Mouse (Mus musculus): ENCODE measurements around the gene Mfap2. TPM values are rescaled to one million over a fixed set of nuclear protein-coding genes. Genes with fewer than 3 reads are reported as not detected.

Gene Mfap2
- polyA plus RNA-seq, 1 experiment = 9.6 TPM

DNA sequence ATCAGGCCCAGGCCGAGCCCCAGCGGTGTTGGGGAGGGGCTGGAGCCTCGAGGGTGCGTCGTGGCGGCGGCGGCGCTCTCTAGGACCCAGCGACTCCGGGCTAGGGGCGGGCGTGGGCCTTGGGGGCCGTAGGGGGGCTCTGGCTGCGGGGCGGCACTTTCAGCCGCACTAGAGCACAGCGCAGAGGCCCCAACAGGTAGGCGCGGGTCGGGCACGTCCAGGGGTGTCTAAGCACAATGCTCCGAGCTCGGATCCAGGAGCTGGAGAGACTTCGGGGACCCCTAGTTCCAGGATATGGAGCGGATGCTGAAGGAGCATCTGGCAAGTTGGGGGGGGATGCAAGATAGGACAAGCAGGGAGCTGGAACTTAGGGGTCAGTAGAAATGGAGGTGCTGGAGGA is 308 bp downstream of the Mfap2 start:
- H3K27ac ChIP-seq (ENCODE audit: insufficient read depth, low read length) = no peak overlapping the region
- TF ChIP-seq POLR2A (IDR thresholded peaks at IDR 0.05; ENCODE audit: extremely low read depth, insufficient read depth, low read length) (no peak), CTCF (IDR thresholded peaks at IDR 0.05; ENCODE audit: extremely low read depth, insufficient read depth, low read length) (no peak)
- peaks cover 8% of the 10 kb centered on the region; the same call in 1 of the 2 replicates for H3K4me1 ChIP-seq (ENCODE audit: control insufficient read depth, insufficient read depth, low read length)
- H3K4me3 ChIP-seq (ENCODE audit: insufficient read depth, low read length) = peak overlapping the region; percentile 59

DNA sequence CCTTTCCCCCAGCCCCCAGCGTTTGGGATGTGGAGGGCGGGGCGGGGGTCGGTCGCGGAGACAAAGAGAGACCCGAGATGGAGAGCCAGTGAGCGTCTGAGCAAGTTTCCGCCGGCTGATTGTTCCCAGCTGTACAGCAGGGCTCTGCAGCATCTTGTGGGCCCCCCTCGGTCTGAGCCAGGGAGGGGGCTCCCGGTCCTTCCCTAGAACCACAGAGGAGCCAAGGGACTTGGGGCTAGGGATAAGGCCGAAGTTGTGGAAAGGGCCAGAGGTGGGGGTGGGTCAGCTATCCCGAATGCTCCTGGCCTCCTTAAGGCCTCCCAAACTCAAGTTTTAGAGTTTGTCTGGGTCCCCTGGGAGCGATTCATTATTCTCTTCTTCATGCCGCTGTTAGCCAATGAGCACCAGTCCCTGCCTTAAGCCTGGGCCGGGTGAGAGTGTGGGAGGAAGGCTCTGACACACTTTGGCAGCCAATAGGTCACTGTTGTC is 767 bp downstream of the Mfap2 start:
- Histone ChIP-seq H3K4me3 (ENCODE audit: insufficient read depth, low read length) (peak overlapping the region; percentile 59), H3K27ac (ENCODE audit: insufficient read depth, low read length) (no peak overlapping the region), H3K4me1 (ENCODE audit: control insufficient read depth, insufficient read depth, low read length) (peaks cover 8% of the 10 kb centered on the region; the same call in 1 of the 2 replicates)
- TF ChIP-seq POLR2A (IDR thresholded peaks at IDR 0.05; ENCODE audit: extremely low read depth, insufficient read depth, low read length) (no peak), CTCF (IDR thresholded peaks at IDR 0.05; ENCODE audit: extremely low read depth, insufficient read depth, low read length) (no peak)

- H3K4me1 ChIP-seq (ENCODE audit: control insufficient read depth, insufficient read depth, low read length) = peaks cover 9% of the 10 kb centered on the region; the same call in 1 of the 2 replicates
- TF ChIP-seq CTCF (IDR thresholded peaks at IDR 0.05; ENCODE audit: extremely low read depth, insufficient read depth, low read length) (no peak), POLR2A (IDR thresholded peaks at IDR 0.05; ENCODE audit: extremely low read depth, insufficient read depth, low read length) (no peak)
- H3K4me3 ChIP-seq (ENCODE audit: insufficient read depth, low read length) = peak overlapping the region; percentile 59; the same call in 1 of the 2 replicates
These were observed 1.5 kb downstream of the Mfap2 start for GRCm38 (mm10) chr4:141011556-141012328.

DNA sequence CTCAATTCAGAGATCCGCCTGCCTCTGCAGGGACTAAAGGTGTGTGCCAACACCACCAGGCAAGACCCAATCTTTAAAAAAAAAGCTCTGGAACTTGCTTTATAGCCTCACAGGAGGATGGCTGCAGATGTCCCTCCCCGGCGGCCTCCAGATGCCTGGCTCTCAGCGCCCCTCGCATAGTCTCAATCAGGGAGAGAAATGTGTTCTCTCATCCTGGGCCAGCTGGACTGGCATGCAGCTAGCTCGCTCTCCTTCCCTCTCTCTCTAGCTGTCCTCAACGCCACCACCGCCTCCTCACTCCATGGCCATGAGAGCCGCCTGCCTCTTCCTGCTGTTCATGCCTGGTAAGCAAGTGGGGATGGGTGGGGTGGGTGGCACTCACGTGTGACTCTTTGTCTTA is 2.3 kb downstream of the Mfap2 start:
- Histone ChIP-seq H3K4me3 (ENCODE audit: insufficient read depth, low read length) (no peak overlapping the region), H3K4me1 (ENCODE audit: control insufficient read depth, insufficient read depth, low read length) (peaks cover 9% of the 10 kb centered on the region; the same call in 1 of the 2 replicates), H3K27ac (ENCODE audit: insufficient read depth, low read length) (0 out of 2 replicates have a peak overlapping the region, but pooled peaks have one; percentile 18)
- no peak for TF ChIP-seq CTCF (IDR thresholded peaks at IDR 0.05; ENCODE audit: extremely low read depth, insufficient read depth, low read length)
- no peak for TF ChIP-seq POLR2A (IDR thresholded peaks at IDR 0.05; ENCODE audit: extremely low read depth, insufficient read depth, low read length)

More at GRCm38 (mm10) chr4:141011556-141012328, 1.5 kb downstream of the Mfap2 start:
- H3K27ac ChIP-seq (ENCODE audit: insufficient read depth, low read length) = 0 out of 2 replicates have a peak overlapping the region, but pooled peaks have one; percentile 40

- TF ChIP-seq POLR2A (IDR thresholded peaks at IDR 0.05; ENCODE audit: extremely low read depth, insufficient read depth, low read length) = no peak
- peaks cover 9% of the 10 kb centered on the region; the same call in 1 of the 2 replicates for H3K4me1 ChIP-seq (ENCODE audit: control insufficient read depth, insufficient read depth, low read length)
These were observed 3.9 kb downstream of the Mfap2 start for GRCm38 (mm10) chr4:141014114-141014513.

DNA sequence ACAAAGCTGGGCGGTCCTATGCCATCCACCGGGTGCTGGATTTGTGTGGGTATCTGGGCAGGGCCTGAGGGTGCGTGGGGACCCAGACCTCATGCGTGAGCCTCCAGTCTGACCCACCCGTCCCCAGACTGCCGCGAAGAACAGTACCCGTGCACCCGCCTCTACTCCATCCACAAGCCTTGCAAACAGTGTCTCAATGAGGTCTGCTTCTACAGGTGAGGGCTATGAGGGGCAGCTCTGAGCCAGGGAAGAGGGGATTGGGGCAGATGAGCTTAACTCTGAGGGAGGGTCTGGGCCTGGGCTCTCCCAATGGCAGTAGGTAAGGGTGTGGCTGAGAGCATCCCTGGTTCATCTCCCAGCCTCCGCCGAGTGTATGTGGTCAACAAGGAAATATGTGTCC is 4.6 kb downstream of the Mfap2 start:
- TF ChIP-seq POLR2A (IDR thresholded peaks at IDR 0.05; ENCODE audit: extremely low read depth, insufficient read depth, low read length) (no peak), CTCF (IDR thresholded peaks at IDR 0.05; ENCODE audit: extremely low read depth, insufficient read depth, low read length) (no peak)
- Histone ChIP-seq H3K4me3 (ENCODE audit: insufficient read depth, low read length) (no peak overlapping the region), H3K4me1 (ENCODE audit: control insufficient read depth, insufficient read depth, low read length) (peaks cover 9% of the 10 kb centered on the region; the same call in 1 of the 2 replicates), H3K27ac (ENCODE audit: insufficient read depth, low read length) (no peak overlapping the region)

More at GRCm38 (mm10) chr4:141014114-141014513, 3.9 kb downstream of the Mfap2 start:
- no peak overlapping the region for H3K27ac ChIP-seq (ENCODE audit: insufficient read depth, low read length)
- H3K4me3 ChIP-seq (ENCODE audit: insufficient read depth, low read length) = no peak overlapping the region

DNA sequence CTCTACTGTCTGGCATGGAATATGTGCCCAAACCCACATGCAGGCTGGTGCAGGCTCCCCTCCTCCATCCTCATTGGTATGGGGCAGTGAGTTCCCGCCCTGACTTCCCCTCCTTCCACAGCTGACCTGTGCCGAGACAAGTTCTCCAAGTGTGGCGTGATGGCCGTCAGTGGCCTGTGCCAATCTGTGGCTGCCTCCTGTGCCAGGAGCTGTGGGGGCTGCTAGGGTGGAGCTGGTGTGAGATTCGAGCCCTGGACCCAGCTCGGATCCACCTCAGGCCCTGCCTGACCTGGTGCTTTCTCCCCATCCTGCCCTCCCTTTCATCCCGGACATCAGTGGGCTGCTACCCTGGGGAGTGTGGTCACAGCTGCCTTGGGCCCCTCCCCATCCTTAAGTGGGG is 5.1 kb downstream of the Mfap2 start:
- Histone ChIP-seq H3K27ac (ENCODE audit: insufficient read depth, low read length) (no peak overlapping the region), H3K4me3 (ENCODE audit: insufficient read depth, low read length) (no peak overlapping the region), H3K4me1 (ENCODE audit: control insufficient read depth, insufficient read depth, low read length) (peaks cover 7% of the 10 kb centered on the region; the same call in 1 of the 2 replicates)
- TF ChIP-seq CTCF (IDR thresholded peaks at IDR 0.05; ENCODE audit: extremely low read depth, insufficient read depth, low read length) (no peak), POLR2A (IDR thresholded peaks at IDR 0.05; ENCODE audit: extremely low read depth, insufficient read depth, low read length) (no peak)

GRCm38 (mm10) chr4:141016311-141016710 is 6.1 kb downstream of the Mfap2 start:
- H3K4me1 ChIP-seq (ENCODE audit: control insufficient read depth, insufficient read depth, low read length) = peaks cover 7% of the 10 kb centered on the region; the same call in 1 of the 2 replicates
- H3K27ac ChIP-seq (ENCODE audit: insufficient read depth, low read length) = peak overlapping the region; percentile 49
- TF ChIP-seq POLR2A (IDR thresholded peaks at IDR 0.05; ENCODE audit: extremely low read depth, insufficient read depth, low read length) = no peak
- TF ChIP-seq CTCF (IDR thresholded peaks at IDR 0.05; ENCODE audit: extremely low read depth, insufficient read depth, low read length) = no peak
- no peak overlapping the region for H3K4me3 ChIP-seq (ENCODE audit: insufficient read depth, low read length)

- H3K4me1 ChIP-seq (ENCODE audit: control insufficient read depth, insufficient read depth, low read length) = 0 out of 2 replicates have a peak, but pooled peaks cover 2% of the 10 kb centered on the region
- TF ChIP-seq POLR2A (IDR thresholded peaks at IDR 0.05; ENCODE audit: extremely low read depth, insufficient read depth, low read length) (no peak), CTCF (IDR thresholded peaks at IDR 0.05; ENCODE audit: extremely low read depth, insufficient read depth, low read length) (no peak)
- no peak overlapping the region for H3K4me3 ChIP-seq (ENCODE audit: insufficient read depth, low read length)
- H3K27ac ChIP-seq (ENCODE audit: insufficient read depth, low read length) = no peak overlapping the region
These were observed 7.6 kb downstream of the Mfap2 start for GRCm38 (mm10) chr4:141017657-141018436.
